Mouse (Mus musculus) MEL (cell line): ENCODE data around the gene Iqcd. TPM values are rescaled to one million over a fixed set of nuclear protein-coding genes. Genes with fewer than 3 reads are reported as not detected.

Experiments used
- DNase-seq: peaks from one replicate; pipeline ENCODE4 v3.0.0; 2011; ENCODE audit warnings: low read depth, low spot score
- H3K27ac ChIP-seq: 2 replicates; pipeline ENCODE4 v1.5.1; 2012; ENCODE audit warnings: low read depth, mild to moderate bottlenecking, control low read depth, low read length, moderate library complexity; ENCODE audit not compliant: control insufficient read depth
- H3K27me3 ChIP-seq, 2 experiments: fragments of 150-350 bp in 1 of 2; sonication (generic) in 1 of 2; 2 replicates each; pipeline ENCODE4 v1.6.1; 2012; ENCODE audit warnings: low read length in 2 of 2, mild to moderate bottlenecking in 2 of 2, improper control_type of control experiment in 1 of 2, moderate library complexity in 1 of 2; ENCODE audit not compliant: insufficient read depth in 2 of 2, control insufficient read depth in 1 of 2
- H3K36me3 ChIP-seq, 2 experiments: 2 replicates each; pipeline ENCODE4 v1.6.1; 2012 to 2014; ENCODE audit warnings: low read length in 2 of 2, improper control_type of control experiment in 1 of 2, inconsistent platforms in 1 of 2, mild to moderate bottlenecking in 1 of 2; ENCODE audit not compliant: insufficient read depth in 2 of 2, control insufficient read depth in 1 of 2
- H3K4me1 ChIP-seq, 2 experiments: fragments of 150-350 bp in 1 of 2; sonication (generic) in 1 of 2; 2 replicates each; pipeline ENCODE4 v1.6.1; 2012; ENCODE audit warnings: low read length in 2 of 2, improper control_type of control experiment in 1 of 2, mild to moderate bottlenecking in 1 of 2; ENCODE audit not compliant: insufficient read depth in 2 of 2, control insufficient read depth in 1 of 2
- H3K4me3 ChIP-seq, 2 experiments: fragments of 150-350 bp in 1 of 2; sonication (generic) in 1 of 2; 2 replicates each; pipeline ENCODE4 v1.5.1; 2012; ENCODE audit warnings: low read depth in 2 of 2, low read length in 2 of 2, mild to moderate bottlenecking in 2 of 2, moderate library complexity in 2 of 2, control low read depth in 1 of 2, improper control_type of control experiment in 1 of 2; ENCODE audit not compliant: control insufficient read depth in 1 of 2, insufficient read depth in 1 of 2
- H3K79me2 ChIP-seq: 2 replicates; pipeline ENCODE4 v1.6.1; 2012; ENCODE audit warnings: mild to moderate bottlenecking, low read length, moderate library complexity; ENCODE audit not compliant: control insufficient read depth, poor library complexity, insufficient read depth
- H3K9ac ChIP-seq: 2 replicates; pipeline ENCODE4 v1.6.1; 2012; ENCODE audit warnings: low read depth, mild to moderate bottlenecking, control low read depth, low read length, moderate library complexity; ENCODE audit not compliant: control insufficient read depth, poor library complexity, severe bottlenecking
- H3K9me3 ChIP-seq: fragments of 150-350 bp; sonication (generic); replicated peaks from 2 replicates; pipeline ENCODE4 v1.6.1; 2012; ENCODE audit warnings: mild to moderate bottlenecking, low read length, improper control_type of control experiment, moderate library complexity; ENCODE audit not compliant: insufficient read depth
- BHLHE40 ChIP-seq: IDR thresholded peaks from 2 replicates; pipeline ENCODE4 v1.6.1; 2012; ENCODE audit warnings: low read depth, mild to moderate bottlenecking, inconsistent platforms, low read length, improper control_type of control experiment, borderline replicate concordance
- CHD1 ChIP-seq: IDR thresholded peaks from 2 replicates; pipeline ENCODE4 v1.6.1; 2012; ENCODE audit warnings: low read depth, mild to moderate bottlenecking, inconsistent platforms, low read length, improper control_type of control experiment
- CHD2 ChIP-seq: IDR thresholded peaks from 2 replicates; pipeline ENCODE4 v1.6.1; 2011; ENCODE audit warnings: low read length, improper control_type of control experiment
- CTCF ChIP-seq, 3 experiments: IDR thresholded peaks in 2 of 3; conservative IDR thresholded peaks in 1 of 3; 2 replicates each; pipeline ENCODE4 v1.5.1; 2011 to 2012; ENCODE audit warnings: low read length in 3 of 3, low read depth in 2 of 3, mild to moderate bottlenecking in 2 of 3, improper control_type of control experiment in 1 of 3, inconsistent platforms in 1 of 3, mixed read lengths in 1 of 3, moderate library complexity in 1 of 3; ENCODE audit not compliant: control insufficient read depth in 1 of 3, insufficient read depth in 1 of 3, poor library complexity in 1 of 3, severe bottlenecking in 1 of 3
- E2F4 ChIP-seq: IDR thresholded peaks from 2 replicates; pipeline ENCODE4 v1.6.1; 2011; ENCODE audit warnings: low read depth, low read length, improper control_type of control experiment, borderline replicate concordance
- ELF1 ChIP-seq: IDR thresholded peaks from 2 replicates; pipeline ENCODE4 v1.6.1; 2014; ENCODE audit warnings: low read depth, mild to moderate bottlenecking, inconsistent platforms, low read length, improper control_type of control experiment, moderate library complexity
- EP300 ChIP-seq, 2 experiments: IDR thresholded peaks; 2 replicates each; pipeline ENCODE4 v1.6.1; 2011; ENCODE audit warnings: improper control_type of control experiment in 2 of 2, low read length in 2 of 2, low read depth in 1 of 2, mild to moderate bottlenecking in 1 of 2
- ETS1 ChIP-seq: IDR thresholded peaks from 2 replicates; pipeline ENCODE4 v1.6.1; 2012; ENCODE audit warnings: low read depth, mild to moderate bottlenecking, inconsistent platforms, low read length, improper control_type of control experiment, moderate library complexity
- GABPA ChIP-seq: IDR thresholded peaks from 2 replicates; pipeline ENCODE4 v1.6.1; 2012; ENCODE audit warnings: low read depth, mild to moderate bottlenecking, inconsistent platforms, low read length, improper control_type of control experiment, moderate library complexity
- MAFK ChIP-seq: IDR thresholded peaks from 2 replicates; pipeline ENCODE4 v1.6.1; 2011; ENCODE audit warnings: low read depth, mild to moderate bottlenecking, low read length, improper control_type of control experiment, borderline replicate concordance
- MAX ChIP-seq: IDR thresholded peaks from 2 replicates; pipeline ENCODE4 v1.6.1; 2011; ENCODE audit warnings: low read length, improper control_type of control experiment
- MAZ ChIP-seq: IDR thresholded peaks from 2 replicates; pipeline ENCODE4 v1.6.1; 2012; ENCODE audit warnings: low read depth, mild to moderate bottlenecking, inconsistent platforms, low read length, improper control_type of control experiment
- MEF2A ChIP-seq: IDR thresholded peaks from 2 replicates; pipeline ENCODE4 v1.6.1; 2014; ENCODE audit warnings: low read depth, mild to moderate bottlenecking, inconsistent platforms, low read length, improper control_type of control experiment; ENCODE audit not compliant: poor library complexity, insufficient replicate concordance, severe bottlenecking; ENCODE audit errors: extremely low read depth
- MXI1 ChIP-seq: IDR thresholded peaks from 2 replicates; pipeline ENCODE4 v1.6.1; 2011; ENCODE audit warnings: mild to moderate bottlenecking, low read depth, low read length, improper control_type of control experiment
- MYB ChIP-seq: IDR thresholded peaks from 2 replicates; pipeline ENCODE4 v1.6.1; 2011; ENCODE audit warnings: mild to moderate bottlenecking, low read depth, low read length, improper control_type of control experiment
- MYC ChIP-seq: IDR thresholded peaks from 2 replicates; pipeline ENCODE4 v1.6.1; 2011; ENCODE audit warnings: low read depth, mild to moderate bottlenecking, low read length, improper control_type of control experiment, moderate library complexity
- NRF1 ChIP-seq: IDR thresholded peaks from 2 replicates; pipeline ENCODE4 v1.6.1; 2014; ENCODE audit warnings: low read depth, mild to moderate bottlenecking, inconsistent platforms, low read length, improper control_type of control experiment, moderate library complexity; ENCODE audit not compliant: poor library complexity, insufficient read depth, severe bottlenecking
- POLR2AphosphoS5 ChIP-seq: IDR thresholded peaks from 2 replicates; pipeline ENCODE4 v1.6.1; 2012; ENCODE audit warnings: low read depth, borderline replicate concordance, mild to moderate bottlenecking, inconsistent platforms, low read length, moderate library complexity, mixed read lengths
- RAD21 ChIP-seq: IDR thresholded peaks from 2 replicates; pipeline ENCODE4 v1.6.1; 2011; ENCODE audit warnings: mild to moderate bottlenecking, low read depth, low read length, improper control_type of control experiment
- SIN3A ChIP-seq: IDR thresholded peaks from 2 replicates; pipeline ENCODE4 v1.6.1; 2012; ENCODE audit warnings: low read length, improper control_type of control experiment, inconsistent platforms
- SMC3 ChIP-seq: IDR thresholded peaks from 2 replicates; pipeline ENCODE4 v1.6.1; 2011; ENCODE audit warnings: low read depth, low read length, improper control_type of control experiment
- TAL1 ChIP-seq: IDR thresholded peaks from 2 replicates; pipeline ENCODE4 v1.6.1; 2012; ENCODE audit warnings: mild to moderate bottlenecking, inconsistent platforms, low read length, moderate library complexity, mixed read lengths
- TBP ChIP-seq: IDR thresholded peaks from 2 replicates; pipeline ENCODE4 v1.8.0; 2011; ENCODE audit warnings: low read depth, low read length, improper control_type of control experiment
- TCF12 ChIP-seq: IDR thresholded peaks from 2 replicates; pipeline ENCODE4 v1.6.1; 2014; ENCODE audit warnings: low read depth, mild to moderate bottlenecking, inconsistent platforms, low read length, improper control_type of control experiment, moderate library complexity
- USF1 ChIP-seq: IDR thresholded peaks from 2 replicates; pipeline ENCODE4 v1.6.1; 2014; ENCODE audit warnings: low read depth, mild to moderate bottlenecking, inconsistent platforms, low read length, improper control_type of control experiment, moderate library complexity
- USF2 ChIP-seq, 2 experiments: IDR thresholded peaks; 2 replicates each; pipeline ENCODE4 v1.6.1; 2011 to 2012; ENCODE audit warnings: improper control_type of control experiment in 2 of 2, low read length in 2 of 2, borderline replicate concordance in 1 of 2, inconsistent platforms in 1 of 2, low read depth in 1 of 2, mild to moderate bottlenecking in 1 of 2; ENCODE audit not compliant: insufficient read depth in 1 of 2
- ZC3H11A ChIP-seq: IDR thresholded peaks from 2 replicates; pipeline ENCODE4 v1.6.1; 2012; ENCODE audit warnings: low read depth, mild to moderate bottlenecking, inconsistent platforms, low read length, improper control_type of control experiment
- ZKSCAN1 ChIP-seq: IDR thresholded peaks from 2 replicates; pipeline ENCODE4 v1.6.1; 2012; ENCODE audit warnings: low read depth, mild to moderate bottlenecking, inconsistent platforms, low read length, improper control_type of control experiment, moderate library complexity
- ZMIZ1 ChIP-seq: IDR thresholded peaks from 2 replicates; pipeline ENCODE4 v1.6.1; 2012; ENCODE audit warnings: low read depth, mild to moderate bottlenecking, inconsistent platforms, low read length, improper control_type of control experiment, moderate library complexity
- ZNF384 ChIP-seq: IDR thresholded peaks from 2 replicates; pipeline ENCODE4 v1.6.1; 2012; ENCODE audit warnings: low read depth, mild to moderate bottlenecking, inconsistent platforms, low read length, improper control_type of control experiment
- polyA plus RNA-seq, 2 experiments: library from polyadenylated mRNA; stranded (reverse) in 1 of 2; unstranded in 1 of 2; fragments of >175 nt in 1 of 2; fragments of >200 nt in 1 of 2; gene quantifications; 2 replicates each; pipeline versions ENCODE4 v1.2.1 to v1.2.4; 2012; ENCODE audit warnings: low replicate concordance in 2 of 2, low read depth in 1 of 2; ENCODE audit not compliant: insufficient read length in 2 of 2, insufficient read depth in 1 of 2, missing spikeins in 1 of 2
- total RNA-seq: library from RNA; depleted of rRNA; stranded (reverse); fragments of 300-350 nt; gene quantifications from 2 replicates; pipeline ENCODE4 v1.2.3, GENCODE M21; 2012

The Iqcd gene
- total and polyA plus RNA-seq, 3 experiments, result 1.1 to 2.2 TPM; not detected in 1

DNA sequence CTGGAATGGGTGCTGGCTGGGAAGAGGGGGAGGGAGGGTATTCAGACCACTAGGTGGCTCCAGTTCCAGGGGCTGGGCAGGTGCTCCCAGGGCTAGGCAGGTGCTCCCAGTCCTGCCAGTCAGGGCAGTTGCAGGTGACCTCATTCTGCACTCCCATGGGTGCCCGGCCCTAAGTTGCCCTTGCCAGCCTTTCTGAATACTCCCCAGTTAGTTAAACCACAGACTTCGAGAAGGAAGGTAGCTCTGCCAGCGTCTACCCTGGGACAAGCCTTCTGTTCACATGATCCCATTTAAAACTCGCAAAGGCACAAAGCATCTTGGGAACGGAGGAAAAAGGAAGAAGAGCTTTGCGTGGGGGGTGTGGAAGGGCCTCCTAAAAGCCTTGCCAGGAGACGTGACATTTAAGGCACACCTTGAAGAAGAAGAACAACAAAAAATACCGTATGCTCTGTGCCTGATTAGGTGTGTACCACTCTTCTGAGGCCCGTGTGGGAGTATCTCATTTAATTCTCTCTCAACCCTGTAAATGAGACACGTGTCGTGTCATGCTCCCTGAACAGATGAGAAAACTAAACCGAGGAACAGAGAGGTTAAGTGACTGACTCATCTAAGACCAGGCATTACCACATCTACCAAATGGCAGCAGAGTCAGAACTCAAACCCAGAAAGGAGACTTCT lies 59.1 kb downstream of the Iqcd start (continued):
- TF ChIP-seq MAX (0 out of 2 replicates have a peak, but pooled peaks have one; percentile 29), USF1 (0 out of 2 replicates have a peak, but pooled peaks have one; percentile 15)
- TF ChIP-seq, all 39 proteins: peak for 4

- Histone ChIP-seq H3K79me2 (no peaks in the 10 kb centered on the region), H3K4me3 (peak within 1 kb of the TSS; percentile 51 to 68; a peak in 3 of 4 replicates), H3K4me1 (peaks cover 0 to 20% of the 10 kb centered on the region in 2 experiments; a peak in 3 of 4 replicates), H3K27me3 (no peaks in the 10 kb centered on the region), H3K36me3 (peaks cover 0 to 10% of the 10 kb centered on the region in 2 experiments; a peak in 2 of 4 replicates), H3K9ac (peak within 1 kb of the TSS; percentile 66), H3K9me3 (no peaks in the 10 kb centered on the region), H3K27ac (peak within 1 kb of the TSS; percentile 61)
- DNase-seq, result peak; percentile 93
- TF ChIP-seq ZKSCAN1 (no peak), MYB (no peak), ZNF384 (no peak), CHD1 (no peak), GABPA (no peak), MEF2A (peak; percentile 66; the same call in 1 of the 2 replicates), MAZ (peak; percentile 84; the same call in 1 of the 2 replicates), USF1 (no peak), CTCF (IDR thresholded peaks at IDR 0.05 in 2 of 3, conservative IDR thresholded peaks at IDR 0.05 in 1 of 3; ENCODE audit: control insufficient read depth in 1 of 3, insufficient read depth in 1 of 3, low read depth in 2 of 3, low read length in 3 of 3, poor library complexity in 1 of 3, severe bottlenecking in 1 of 3) (peak; percentile 52 to 97 (median 52); a peak in 5 of 6 replicates), SIN3A (peak; percentile 71; the same call in 1 of the 2 replicates), TCF12 (peak; percentile 95), TBP (no peak), BHLHE40 (peak; percentile 74), MYC (no peak), NRF1 (0 out of 2 replicates have a peak, but pooled peaks have one; percentile 19), MXI1 (peak; percentile 73; the same call in 1 of the 2 replicates), ZMIZ1 (no peak), ZC3H11A (0 out of 2 replicates have a peak, but pooled peaks have one; percentile 15), ETS1 (peak; percentile 92), E2F4 (no peak), USF2 (IDR thresholded peaks at IDR 0.05; ENCODE audit: borderline replicate concordance in 1 of 2, insufficient read depth in 1 of 2, low read depth in 1 of 2, low read length in 2 of 2) (no peak), MAFK (peak; percentile 81; the same call in 1 of the 2 replicates), RAD21 (peak; percentile 10), TAL1 (peak; percentile 80), EP300 (IDR thresholded peaks at IDR 0.05; ENCODE audit: low read depth in 1 of 2, low read length in 2 of 2) (peak; percentile 84 to 95), CHD2 (peak; percentile 51), POLR2AphosphoS5 (no peak), MAX (0 out of 2 replicates have a peak, but pooled peaks have one; percentile 3), ELF1 (peak; percentile 38; the same call in 1 of the 2 replicates), SMC3 (peak; percentile 40)
Measured at GRCm38 (mm10) chr5:120648569-120649373, 60.0 kb downstream of the Iqcd start, which contains the start of gene Rasal1. Rasal1 (plus strand) TSS chr5:120648812.
